Mouse (Mus musculus): ENCODE results near the gene Dctn1. TPM values are rescaled to one million over a fixed set of nuclear protein-coding genes. Genes with fewer than 3 reads are reported as not detected.
"Not testable (repeated sequence)": the region's sequence is repeated elsewhere in the genome, so short reads cannot be mapped to it uniquely, and the experiment has no call there.

The Dctn1 gene
- polyA plus RNA-seq, 1 experiment from 2014 or later, result 121 TPM

DNA sequence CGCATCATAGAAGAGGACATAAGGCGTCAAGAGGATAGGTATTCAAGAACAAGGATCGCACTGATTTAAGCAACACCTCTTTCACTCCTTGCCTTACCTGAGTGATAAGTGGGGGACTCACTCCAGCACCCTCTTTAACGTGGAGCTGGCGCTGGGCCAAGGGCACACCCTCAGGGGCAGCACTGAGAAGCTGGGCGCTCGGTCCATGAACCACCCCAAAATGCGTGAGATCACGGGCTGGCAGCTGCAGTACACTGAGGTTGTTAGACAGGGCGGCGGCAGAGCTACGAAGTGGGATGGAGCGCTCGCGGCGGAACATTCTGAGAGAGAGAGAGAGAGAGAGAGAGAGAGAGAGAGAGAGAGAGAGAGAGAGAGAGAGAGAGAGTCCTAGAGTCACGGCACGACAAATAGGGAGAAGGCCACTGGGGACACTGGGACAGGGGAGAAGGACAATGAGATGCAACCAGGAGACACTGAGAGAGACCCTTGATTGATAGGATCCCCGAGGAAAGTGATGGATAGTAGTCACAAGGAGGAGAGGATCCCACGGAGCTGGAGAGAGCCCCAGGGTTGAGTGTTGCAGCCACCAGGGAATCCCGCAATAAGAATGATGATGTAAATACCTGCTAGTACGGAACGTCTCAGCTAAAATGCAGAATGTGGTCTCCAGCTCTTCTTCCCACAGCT lies 10.0 kb upstream of the Dctn1 start:
- peak overlapping the region; percentile 86 for H3K4me2 ChIP-seq (replicated peaks)
- H3K27ac ChIP-seq, result no peak overlapping the region
- peaks cover 16% of the 10 kb centered on the region for H3K4me1 ChIP-seq
- peaks cover 9% of the 10 kb centered on the region for H3K27me3 ChIP-seq
- H3K9me3 ChIP-seq, result no peaks in the 10 kb centered on the region
- H3K4me3 ChIP-seq, result peak overlapping the region; percentile 55
- WGBS, result 8% methylated on average over 23 of the region's 23 CpGs
- peaks cover 26% of the 10 kb centered on the region; the same call in 1 of the 2 replicates for H3K36me3 ChIP-seq
- peak overlapping the region; percentile 61 for H3K9ac ChIP-seq
- 0 out of 2 replicates have a peak, but pooled peaks have one; percentile 4 for ATAC-seq (ENCODE audit: insufficient number of reproducible peaks, insufficient read depth, low FRiP score, low TSS enrichment)

GRCm38 (mm10) chr6:83156259-83156684 lies 9.4 kb upstream of the Dctn1 start, which contains the start of the genes Wdr54 and 1700003E16Rik:
TSS of gene Wdr54 (minus strand) at chr6:83156397.
TSS of gene 1700003E16Rik (plus strand) at chr6:83156404.
- Histone ChIP-seq H3K27ac (no peak within 1 kb of the TSS), H3K4me2 (replicated peaks) (peak within 1 kb of the TSS; percentile 86), H3K4me1 (peaks cover 16% of the 10 kb centered on the region), H3K36me3 (peaks cover 21% of the 10 kb centered on the region; the same call in 1 of the 2 replicates), H3K27me3 (peaks cover 15% of the 10 kb centered on the region), H3K9ac (peak within 1 kb of the TSS; percentile 61), H3K9me3 (no peaks in the 10 kb centered on the region), H3K4me3 (peak within 1 kb of the TSS; percentile 55)
- WGBS, result 1% methylated on average over 32 of the region's 32 CpGs
- peak; percentile 83 for ATAC-seq (ENCODE audit: insufficient number of reproducible peaks, insufficient read depth, low FRiP score, low TSS enrichment)

GRCm38 (mm10) chr6:83159456-83159855 lies 6.3 kb upstream of the Dctn1 start:
- not testable (repeated sequence) for H3K9ac ChIP-seq; H3K4me2 ChIP-seq (replicated peaks); H3K27ac ChIP-seq; H3K9me3 ChIP-seq; H3K36me3 ChIP-seq; ATAC-seq (ENCODE audit: insufficient number of reproducible peaks, insufficient read depth, low FRiP score, low TSS enrichment); H3K4me3 ChIP-seq
- H3K27me3 ChIP-seq, result peaks cover 30% of the 10 kb centered on the region
- 35% methylated on average over 3 of the region's 3 CpGs for WGBS
- peaks cover 27% of the 10 kb centered on the region for H3K4me1 ChIP-seq

DNA sequence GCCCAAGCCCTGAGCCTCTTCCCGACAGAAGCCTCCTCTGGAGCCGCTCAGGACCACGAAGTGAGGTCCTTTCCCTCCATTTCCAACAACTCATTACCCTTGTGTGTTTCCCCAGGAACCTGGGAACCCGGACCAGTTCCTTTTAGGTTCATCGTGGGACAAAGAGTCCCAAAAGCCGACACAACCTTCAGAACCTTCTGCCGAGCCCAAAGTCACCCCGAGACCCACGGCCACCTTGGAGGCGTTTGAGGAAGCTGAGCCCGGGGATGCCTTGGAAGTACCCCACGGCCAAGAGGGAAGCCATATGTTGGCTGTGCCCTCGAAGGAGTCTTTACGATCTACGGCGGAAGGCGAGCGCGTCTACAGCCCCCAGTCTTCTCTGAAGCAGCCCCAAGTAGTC lies 4.3 kb upstream of the Dctn1 start:
- ATAC-seq (ENCODE audit: insufficient number of reproducible peaks, insufficient read depth, low FRiP score, low TSS enrichment), result no peak
- Histone ChIP-seq H3K27me3 (peaks cover 30% of the 10 kb centered on the region), H3K4me2 (replicated peaks) (peak overlapping the region; percentile 72), H3K9ac (peak overlapping the region; percentile 43), H3K27ac (no peak overlapping the region), H3K9me3 (no peaks in the 10 kb centered on the region), H3K4me3 (peak overlapping the region; percentile 40), H3K36me3 (no peaks in the 10 kb centered on the region), H3K4me1 (peaks cover 15% of the 10 kb centered on the region)
- WGBS, result 7% methylated on average over 19 of the region's 19 CpGs

- Histone ChIP-seq H3K4me2 (replicated peaks) (peak overlapping the region; percentile 72), H3K27ac (no peak overlapping the region)
- ATAC-seq (ENCODE audit: insufficient number of reproducible peaks, insufficient read depth, low FRiP score, low TSS enrichment), result no peak
Measured at GRCm38 (mm10) chr6:83161921-83162641, 3.6 kb upstream of the Dctn1 start.

GRCm38 (mm10) chr6:83162701-83163100 lies 3.0 kb upstream of the Dctn1 start:
- Histone ChIP-seq H3K4me3 (peak overlapping the region; percentile 40), H3K27me3 (peaks cover 30% of the 10 kb centered on the region), H3K36me3 (no peaks in the 10 kb centered on the region), H3K9ac (0 out of 2 replicates have a peak overlapping the region, but pooled peaks have one; percentile 43), H3K4me1 (peaks cover 21% of the 10 kb centered on the region), H3K27ac (no peak overlapping the region), H3K9me3 (no peaks in the 10 kb centered on the region), H3K4me2 (replicated peaks) (peak overlapping the region; percentile 72)
- ATAC-seq (ENCODE audit: insufficient number of reproducible peaks, insufficient read depth, low FRiP score, low TSS enrichment), result no peak
- 2% methylated on average over 8 of the region's 8 CpGs for WGBS

More at GRCm38 (mm10) chr6:83161921-83162641, 3.6 kb upstream of the Dctn1 start:
- peaks cover 19% of the 10 kb centered on the region for H3K4me1 ChIP-seq
- peak overlapping the region; percentile 40 for H3K4me3 ChIP-seq
- peak overlapping the region; percentile 43 for H3K9ac ChIP-seq
- WGBS, result under 1% methylated on average over 49 of the region's 49 CpGs
- no peaks in the 10 kb centered on the region for H3K36me3 ChIP-seq
- no peaks in the 10 kb centered on the region for H3K9me3 ChIP-seq
- peaks cover 30% of the 10 kb centered on the region for H3K27me3 ChIP-seq

DNA sequence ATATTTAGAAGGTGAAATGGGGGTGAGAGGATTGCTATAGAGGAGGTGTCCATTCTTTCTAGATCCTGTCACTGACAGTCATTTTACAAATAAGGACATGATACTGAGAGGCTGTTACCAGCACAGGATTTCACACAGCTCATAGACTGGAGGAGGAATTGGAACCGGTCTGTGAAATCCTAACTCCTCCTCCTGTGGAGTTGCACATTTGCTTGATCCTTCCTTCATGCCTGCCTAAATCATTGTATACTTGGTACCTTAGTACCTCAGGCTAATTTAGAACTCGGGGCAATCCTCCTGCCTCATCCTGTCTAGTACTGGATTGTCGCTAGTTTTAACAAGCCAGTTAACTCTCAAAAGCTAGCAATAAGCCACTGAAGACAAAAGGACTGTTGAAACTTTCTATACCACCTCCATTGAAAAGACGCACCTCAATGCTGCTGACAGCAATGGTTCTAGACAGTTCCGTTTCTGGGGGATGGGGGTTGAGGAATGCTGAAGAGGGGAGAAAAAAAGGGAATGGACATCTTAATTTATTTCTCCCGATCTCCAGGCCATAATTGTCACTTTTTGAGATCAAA lies 604 bp upstream of the Dctn1 start:
- Histone ChIP-seq H3K9me3 (no peaks in the 10 kb centered on the region), H3K27ac (peak overlapping the region; percentile 41; the same call in 1 of the 2 replicates), H3K36me3 (0 out of 2 replicates have a peak, but pooled peaks cover 2% of the 10 kb centered on the region), H3K9ac (peak overlapping the region; percentile 80), H3K4me2 (replicated peaks) (peak overlapping the region; percentile 82), H3K27me3 (peaks cover 27% of the 10 kb centered on the region), H3K4me3 (peak overlapping the region; percentile 92), H3K4me1 (peaks cover 25% of the 10 kb centered on the region)
- 4% methylated on average over 6 of the region's 6 CpGs for WGBS
- no peak; the same call in 1 of the 2 replicates for ATAC-seq (ENCODE audit: insufficient number of reproducible peaks, insufficient read depth, low FRiP score, low TSS enrichment)

DNA sequence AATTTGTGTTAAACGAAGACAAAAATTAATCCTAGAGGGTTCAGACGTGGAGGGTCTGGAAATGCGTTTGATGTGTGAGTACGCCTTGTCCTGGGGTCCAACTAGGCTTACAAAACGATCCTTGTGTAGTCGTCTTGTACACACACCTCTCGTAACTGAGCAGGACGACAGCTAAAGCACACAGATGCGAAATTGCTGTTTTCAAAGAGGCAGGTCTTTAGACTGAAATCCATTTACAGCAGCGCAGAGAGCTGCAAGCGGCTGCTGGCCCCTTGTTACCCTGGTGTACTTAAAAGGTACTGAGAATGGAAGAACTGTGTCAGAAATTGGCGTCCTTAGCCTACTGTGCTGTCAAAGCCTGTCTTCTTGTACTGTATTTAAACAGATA lies 517 bp downstream of the Dctn1 start:
- H3K4me2 ChIP-seq (replicated peaks), result peak overlapping the region; percentile 82
- 0 out of 2 replicates have a peak, but pooled peaks cover 2% of the 10 kb centered on the region for H3K36me3 ChIP-seq
- H3K4me3 ChIP-seq, result peak overlapping the region; percentile 92
- ATAC-seq (ENCODE audit: insufficient number of reproducible peaks, insufficient read depth, low FRiP score, low TSS enrichment), result 0 out of 2 replicates have a peak, but pooled peaks have one; percentile 0
- peak overlapping the region; percentile 80 for H3K9ac ChIP-seq
- WGBS, result 1% methylated on average over 12 of the region's 12 CpGs
- H3K9me3 ChIP-seq, result no peaks in the 10 kb centered on the region
- H3K27me3 ChIP-seq, result peaks cover 15% of the 10 kb centered on the region
- peak overlapping the region; percentile 84; the same call in 1 of the 2 replicates for H3K27ac ChIP-seq
- H3K4me1 ChIP-seq, result peaks cover 25% of the 10 kb centered on the region

DNA sequence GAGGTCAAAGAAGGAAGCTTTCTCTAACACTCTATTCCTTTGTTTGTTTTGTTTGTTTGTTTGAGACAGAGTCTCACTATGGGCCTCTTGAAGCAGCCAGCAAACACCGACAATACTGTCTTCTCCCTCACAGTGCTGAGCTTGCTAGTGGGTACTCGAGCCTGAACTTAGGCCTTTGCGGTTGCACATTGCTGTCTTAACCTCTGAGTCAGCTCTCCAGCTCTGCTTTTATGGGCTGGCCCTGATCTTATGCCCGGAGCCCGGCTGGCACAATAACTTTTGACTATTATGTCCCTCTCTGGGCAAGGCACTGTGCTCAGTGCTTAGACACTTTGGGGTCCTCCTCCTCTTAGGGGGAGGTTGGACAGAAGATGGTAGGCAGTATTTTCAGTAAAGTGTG lies 4.2 kb downstream of the Dctn1 start:
- WGBS, result 82% methylated on average over 5 of the region's 5 CpGs
- no peak overlapping the region for H3K4me2 ChIP-seq (replicated peaks)
- no peaks in the 10 kb centered on the region for H3K9me3 ChIP-seq
- H3K9ac ChIP-seq, result no peak overlapping the region
- H3K4me1 ChIP-seq, result peaks cover 14% of the 10 kb centered on the region
- 0 out of 2 replicates have a peak, but pooled peaks cover 2% of the 10 kb centered on the region for H3K36me3 ChIP-seq
- ATAC-seq (ENCODE audit: insufficient number of reproducible peaks, insufficient read depth, low FRiP score, low TSS enrichment), result no peak
- H3K27me3 ChIP-seq, result no peaks in the 10 kb centered on the region
- no peak overlapping the region for H3K27ac ChIP-seq
- H3K4me3 ChIP-seq, result no peak overlapping the region

- ATAC-seq (ENCODE audit: insufficient number of reproducible peaks, insufficient read depth, low FRiP score, low TSS enrichment), result no peak
- Histone ChIP-seq H3K4me3 (no peak overlapping the region), H3K27me3 (no peaks in the 10 kb centered on the region), H3K4me1 (peaks cover 14% of the 10 kb centered on the region), H3K27ac (no peak overlapping the region), H3K9me3 (no peaks in the 10 kb centered on the region), H3K9ac (no peak overlapping the region), H3K4me2 (replicated peaks) (no peak overlapping the region), H3K36me3 (0 out of 2 replicates have a peak, but pooled peaks cover 2% of the 10 kb centered on the region)
- WGBS, result 80% methylated on average over 5 of the region's 5 CpGs
Measured at GRCm38 (mm10) chr6:83171063-83171462, 5.3 kb downstream of the Dctn1 start.

DNA sequence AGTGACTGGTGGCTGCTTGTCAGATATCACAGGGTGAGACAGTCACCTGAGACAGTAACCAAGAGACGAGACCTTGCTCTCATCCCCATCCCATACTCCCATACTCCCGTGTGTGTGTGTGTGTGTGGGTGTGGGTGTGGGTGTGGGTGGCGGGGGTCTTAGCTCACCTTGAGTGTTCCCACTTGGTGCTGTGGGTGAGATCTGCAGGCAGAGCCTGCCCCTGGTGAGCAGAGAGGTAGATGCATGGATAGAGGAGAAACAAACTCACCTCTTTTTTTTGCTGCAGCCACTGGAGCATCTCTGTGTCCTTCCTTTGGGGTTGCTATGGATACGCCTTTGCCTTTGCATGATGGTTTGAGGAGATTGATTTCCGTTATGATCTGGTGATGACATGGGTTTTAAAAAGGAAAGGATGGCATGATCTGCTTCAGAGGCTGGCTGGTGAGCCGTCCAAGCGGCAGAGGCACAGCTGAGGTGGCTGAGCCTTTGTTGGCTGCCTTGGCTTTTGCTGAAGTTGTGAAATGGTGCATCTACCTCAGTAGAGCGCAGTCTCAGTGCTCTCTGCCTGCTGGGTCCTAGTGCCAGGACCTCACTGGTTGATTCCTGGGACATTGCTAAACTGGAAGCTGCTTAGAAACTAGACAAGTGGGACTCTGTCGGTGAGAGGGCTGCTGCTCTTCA lies 6.7 kb downstream of the Dctn1 start:
- Histone ChIP-seq H3K4me2 (replicated peaks) (no peak overlapping the region), H3K27me3 (no peaks in the 10 kb centered on the region), H3K4me1 (peaks cover 4% of the 10 kb centered on the region; the same call in 1 of the 2 replicates), H3K36me3 (peaks cover 3% of the 10 kb centered on the region; the same call in 1 of the 2 replicates), H3K4me3 (no peak overlapping the region), H3K9me3 (no peaks in the 10 kb centered on the region), H3K27ac (peak overlapping the region; percentile 5; the same call in 1 of the 2 replicates), H3K9ac (no peak overlapping the region; the same call in 1 of the 2 replicates)
- no peak for ATAC-seq (ENCODE audit: insufficient number of reproducible peaks, insufficient read depth, low FRiP score, low TSS enrichment)
- WGBS, result 62% methylated on average over 9 of the region's 9 CpGs

All from embryonic facial prominence, embryonic 12.5 days (tissue).